Mouse (Mus musculus) kidney, adult 11 months (tissue): ENCODE data around the gene Ppard.

Experiments
- DNase-seq: peaks from one replicate; pipeline ENCODE4 v3.0.0; 2022

Gene Ppard

DNA sequence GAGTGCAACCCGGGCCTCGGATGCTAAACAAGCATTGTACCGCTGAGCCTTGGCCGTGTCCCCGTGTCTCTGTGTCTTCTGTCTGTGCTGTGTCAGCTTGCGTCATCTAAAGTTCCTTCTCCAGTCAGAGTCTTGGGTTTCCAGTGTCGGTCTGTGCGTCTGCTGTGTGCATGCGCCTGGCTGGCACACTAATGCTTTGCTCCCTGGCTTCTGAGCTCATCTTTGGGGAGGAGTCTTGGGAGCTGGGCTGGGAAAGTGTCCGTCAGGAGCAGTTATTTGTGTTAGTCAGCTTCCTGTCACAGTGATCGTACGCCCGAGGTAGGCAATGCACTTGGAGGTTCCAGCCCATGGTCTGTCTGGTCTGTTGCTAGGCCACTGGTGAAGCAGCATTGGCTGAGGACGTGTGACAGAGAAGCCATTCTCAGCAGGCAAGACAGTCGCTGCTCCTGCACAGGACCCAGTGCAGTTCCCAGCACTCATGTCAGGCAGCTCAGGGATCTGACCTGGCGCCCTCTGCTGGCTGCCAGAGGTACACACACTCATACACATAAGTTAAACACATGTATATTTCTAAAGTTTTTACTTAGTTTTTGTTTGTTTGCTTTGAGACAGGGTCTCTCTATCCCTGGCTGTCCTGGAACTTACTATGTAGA, 27.5 kb downstream of the Ppard start:
- DNase-seq: no peak

DNA sequence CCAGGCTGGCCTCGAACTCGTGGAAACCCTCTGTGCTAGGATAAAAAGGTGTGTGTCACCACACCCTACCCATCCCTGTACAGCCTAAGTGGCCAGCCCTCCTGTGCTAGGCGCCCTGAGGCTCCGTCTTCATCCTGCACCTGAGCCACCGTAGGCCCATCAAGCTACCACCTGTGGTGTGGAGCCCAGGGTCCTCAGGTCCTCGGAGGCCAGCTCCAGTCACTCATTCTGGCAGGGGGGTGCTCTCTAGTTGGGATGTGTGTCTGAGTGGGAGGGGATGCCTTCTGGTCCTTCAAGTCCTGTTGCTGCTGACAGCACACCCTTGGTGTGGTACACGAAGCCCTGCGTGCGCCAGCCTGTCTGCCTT, 28.0 kb downstream of the Ppard start:
- no peak for DNase-seq

DNA sequence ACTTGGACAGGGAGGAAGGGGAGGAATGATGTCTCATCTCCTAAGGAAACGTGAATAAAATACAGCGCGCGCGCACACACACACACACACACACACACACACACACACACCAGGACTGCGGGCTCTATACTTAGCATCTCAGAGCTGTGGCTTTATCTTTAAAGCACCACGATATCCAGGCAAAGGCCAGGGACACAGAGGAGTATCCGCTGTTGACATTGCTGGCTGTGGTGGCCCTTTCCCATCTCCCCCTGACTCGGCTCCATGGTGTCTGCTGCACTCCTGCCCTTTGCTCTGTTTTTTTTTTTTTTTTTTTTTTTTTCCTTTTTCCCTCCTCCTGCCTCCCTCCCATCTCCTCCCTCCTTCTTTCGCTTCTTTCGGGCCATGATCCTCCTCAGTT, 29.3 kb downstream of the Ppard start:
- DNase-seq: no peak

DNA sequence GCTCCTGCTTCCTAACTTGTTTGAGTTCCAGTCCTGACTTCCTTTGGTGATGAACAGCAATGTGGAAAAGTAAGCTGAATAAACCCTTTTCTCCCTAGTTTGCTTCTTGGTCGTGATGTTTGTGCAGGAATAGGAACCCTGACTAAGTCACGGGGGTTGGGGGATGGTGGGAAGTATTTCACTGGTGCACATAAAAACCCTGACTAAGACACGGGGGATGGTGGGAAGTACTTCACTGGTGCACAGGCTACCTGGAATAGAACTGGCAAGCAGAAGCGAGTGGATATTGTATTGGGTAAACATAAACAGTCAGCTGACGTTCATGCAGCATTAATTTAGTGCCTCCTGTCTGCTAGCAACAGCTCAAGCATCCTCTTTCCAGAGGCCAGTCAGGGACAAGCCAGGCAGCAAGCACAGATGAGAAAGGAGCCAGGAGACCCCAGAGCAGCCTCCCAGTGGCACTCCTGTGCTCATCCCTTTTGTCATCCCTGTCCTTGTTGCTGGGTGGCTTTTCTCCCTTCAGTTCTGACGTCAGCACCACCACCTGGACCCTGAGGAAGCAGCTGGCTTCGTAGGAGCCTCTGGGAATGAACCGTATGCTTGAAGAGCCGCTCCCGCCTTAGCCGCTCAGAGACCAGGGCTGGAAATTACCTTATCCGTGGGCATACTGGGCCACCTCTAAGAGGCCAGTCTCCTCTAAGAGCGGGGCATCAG, 30.8 kb downstream of the Ppard start:
- DNase-seq: no peak

DNA sequence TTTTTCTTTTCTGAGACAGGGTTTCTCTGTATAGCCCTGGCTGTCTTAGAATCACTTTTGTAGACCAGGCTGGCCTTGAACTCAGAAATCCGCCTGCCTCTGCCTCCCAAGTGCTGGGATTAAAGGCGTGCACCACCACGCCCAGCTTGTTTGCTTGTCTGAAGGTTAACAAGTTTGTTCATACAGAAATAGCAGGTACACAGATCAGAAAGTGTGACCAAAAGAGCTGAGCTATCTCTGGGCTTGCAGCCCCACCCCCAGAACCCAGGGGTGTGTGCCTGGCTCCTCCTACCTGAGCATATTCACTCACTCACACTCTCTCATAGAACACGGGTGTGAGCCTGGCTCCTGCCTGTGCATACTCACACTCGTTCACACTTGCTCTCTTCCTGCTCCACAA, 34.8 kb downstream of the Ppard start:
- no peak for DNase-seq

DNA sequence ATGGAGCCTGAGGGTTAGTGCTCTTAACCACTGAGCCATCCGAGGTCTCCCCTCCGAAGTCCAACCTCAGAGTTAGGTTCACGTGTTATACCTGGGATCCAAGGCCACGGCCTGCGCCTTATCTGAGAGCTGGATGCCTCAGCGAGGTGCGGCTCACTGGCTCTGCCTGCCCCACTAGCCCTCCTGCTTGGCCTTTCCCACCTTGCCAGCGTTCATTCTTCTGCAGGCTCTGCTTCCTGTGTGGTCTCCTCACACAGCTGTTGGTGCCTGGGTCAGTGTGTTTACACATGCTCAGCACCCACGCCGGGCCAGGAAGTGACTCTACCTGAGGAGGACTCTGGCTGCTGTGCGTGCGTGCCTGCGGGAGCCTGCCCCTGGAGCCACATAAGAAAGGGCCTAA, 37.7 kb downstream of the Ppard start:
- DNase-seq: no peak

DNA sequence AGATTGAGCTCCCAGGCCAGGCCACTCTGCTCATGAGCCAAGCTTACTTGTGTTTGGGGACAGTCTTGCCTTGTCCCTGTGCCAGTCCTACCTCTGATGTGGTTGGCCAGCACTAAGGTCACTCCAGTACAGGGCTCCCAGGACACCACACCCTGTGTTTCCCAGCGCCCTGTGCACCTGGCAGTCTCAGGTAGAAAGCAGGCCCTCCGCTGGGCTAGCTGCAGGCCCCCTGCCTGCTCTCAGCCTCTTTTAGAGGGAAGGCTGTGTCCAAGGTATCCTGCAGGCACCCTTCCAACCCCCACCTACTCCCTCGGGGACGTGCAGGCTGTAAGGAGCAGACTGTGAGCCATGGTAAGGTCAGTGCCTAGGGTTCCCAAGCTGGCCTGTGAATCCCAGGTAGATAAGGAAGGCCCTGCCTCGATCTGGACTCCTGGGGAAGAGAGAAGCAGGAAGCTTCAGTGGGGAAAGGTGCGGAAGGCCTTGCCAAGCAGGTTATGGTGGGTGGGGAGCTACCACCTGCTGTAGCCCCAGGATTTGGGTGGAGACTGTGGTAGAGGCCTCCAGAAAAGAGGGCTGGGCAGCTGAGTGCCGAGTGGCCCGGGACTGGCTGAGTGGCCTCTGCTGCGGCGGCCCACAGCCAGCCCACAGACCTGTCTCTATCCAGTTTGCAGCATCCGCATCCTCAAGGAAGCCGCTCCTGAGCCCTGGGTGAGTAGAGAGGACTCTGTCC, 39.2 kb downstream of the Ppard start:
- no peak for DNase-seq

DNA sequence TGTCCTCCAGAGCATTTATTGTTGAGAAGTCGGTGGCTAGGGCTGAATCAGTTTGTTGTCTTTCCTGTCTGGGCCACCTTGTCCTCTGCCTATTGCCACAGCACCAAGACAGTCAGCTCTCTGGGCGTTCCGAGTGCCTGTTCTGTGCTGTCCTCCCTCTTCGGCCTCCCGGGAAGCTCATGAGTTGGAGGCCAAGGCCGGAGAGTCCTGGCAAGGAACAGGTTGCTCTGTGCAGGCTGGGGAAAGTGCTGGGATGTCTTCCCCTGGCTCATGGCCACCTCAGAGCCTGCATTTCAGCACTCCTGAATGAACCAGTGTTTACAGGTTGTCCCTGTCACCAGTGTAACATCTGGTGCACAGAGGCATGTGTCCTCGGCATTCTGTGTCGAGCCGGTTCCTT, 39.8 kb downstream of the Ppard start:
- no peak for DNase-seq

DNA sequence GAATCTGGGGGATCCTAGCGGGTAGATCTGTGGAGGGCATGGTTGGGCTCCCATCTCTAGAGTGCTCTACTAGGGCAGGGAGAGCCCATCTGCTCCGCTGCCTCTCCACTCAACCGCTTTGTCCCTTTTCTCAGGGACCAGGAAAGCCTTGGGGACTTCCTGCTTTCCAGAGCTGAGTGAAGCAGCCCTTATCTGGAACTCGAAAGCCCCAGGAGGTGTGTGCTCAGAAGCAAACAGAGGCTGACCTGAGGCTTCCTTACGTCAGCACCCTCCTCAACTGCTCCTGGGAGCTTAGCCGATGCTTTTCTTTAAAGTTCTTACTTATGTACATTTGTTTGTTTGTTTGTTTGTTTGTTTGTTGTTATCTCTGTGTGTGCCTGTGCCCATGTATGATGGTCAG, 40.3 kb downstream of the Ppard start:
- no peak for DNase-seq

DNA sequence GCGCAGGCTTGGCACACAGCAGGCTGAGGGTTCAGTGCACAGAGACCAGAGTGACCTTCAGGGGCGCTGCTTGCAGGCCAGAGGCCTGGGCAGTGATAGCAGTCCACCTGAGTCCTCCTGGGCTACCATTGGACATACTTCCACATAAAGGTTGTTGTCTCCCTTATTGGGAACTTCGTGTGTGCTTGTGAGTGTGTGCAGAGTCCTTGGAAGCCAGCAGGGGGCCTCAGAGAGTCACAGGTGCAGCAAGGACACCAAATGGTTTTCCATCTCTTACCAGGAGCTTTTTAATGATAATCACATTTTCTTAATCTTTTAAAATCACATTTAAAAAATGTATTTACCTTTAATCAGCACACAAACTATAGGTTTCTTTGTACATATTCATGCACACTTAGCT, 42.2 kb downstream of the Ppard start:
- no peak for DNase-seq

DNA sequence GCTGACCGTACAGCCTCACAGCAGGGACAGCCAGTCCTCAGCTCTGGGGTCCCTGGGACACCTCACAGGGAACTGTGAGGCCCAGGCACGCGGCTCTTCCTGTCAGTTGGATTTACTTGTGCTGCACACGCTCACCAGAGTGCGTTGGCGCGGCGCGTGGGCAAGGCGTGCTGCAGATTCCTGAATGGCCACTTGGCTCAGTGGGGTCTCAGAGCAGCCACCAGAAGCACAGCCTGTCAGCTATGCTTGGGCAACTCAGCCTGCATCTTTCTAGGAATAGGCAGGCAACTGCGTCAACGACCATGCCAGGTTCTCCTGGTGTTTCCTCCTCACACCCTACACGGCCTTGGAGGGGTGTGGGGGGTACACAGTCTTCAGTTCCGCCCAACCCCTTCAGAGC, 44.7 kb downstream of the Ppard start:
- no peak for DNase-seq

DNA sequence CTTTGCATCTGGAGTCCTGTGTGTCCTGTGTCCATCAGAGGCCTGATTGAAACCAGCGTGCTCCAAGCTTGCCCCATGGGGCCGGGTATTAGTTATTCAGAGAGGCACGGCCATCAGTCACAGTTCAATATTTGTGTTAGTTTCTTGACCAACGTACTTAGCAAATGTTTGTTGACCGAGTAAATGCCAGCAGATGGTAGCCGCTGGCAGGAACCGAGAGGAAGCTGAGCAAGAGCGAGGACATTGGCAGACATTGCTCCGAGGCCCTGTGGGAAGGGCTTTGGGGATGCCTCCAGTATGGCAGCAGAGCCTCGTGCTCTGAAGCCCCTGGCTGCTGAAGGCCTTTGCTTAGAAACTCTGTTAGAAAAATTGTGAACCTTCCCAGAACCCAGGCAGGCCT, 45.2 kb downstream of the Ppard start:
- no peak for DNase-seq

DNA sequence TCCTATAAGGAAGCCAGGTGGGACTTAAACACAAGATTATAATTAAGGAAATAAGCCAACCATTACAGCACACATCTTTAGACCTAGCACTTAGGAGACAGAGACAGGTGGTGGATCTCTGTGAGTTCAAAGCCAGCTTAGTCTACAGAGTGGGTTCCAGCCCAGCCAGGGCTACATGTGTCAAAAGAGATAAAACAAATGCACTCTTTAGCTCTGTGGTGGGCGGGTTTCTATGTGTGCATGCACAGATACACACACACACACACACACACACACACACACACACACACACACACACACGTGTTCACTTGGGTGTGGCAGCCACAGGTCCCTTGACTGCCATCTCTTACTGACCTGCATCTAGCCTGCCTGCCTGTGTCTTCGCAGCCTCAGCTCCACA, 45.7 kb downstream of the Ppard start:
- no peak for DNase-seq

DNA sequence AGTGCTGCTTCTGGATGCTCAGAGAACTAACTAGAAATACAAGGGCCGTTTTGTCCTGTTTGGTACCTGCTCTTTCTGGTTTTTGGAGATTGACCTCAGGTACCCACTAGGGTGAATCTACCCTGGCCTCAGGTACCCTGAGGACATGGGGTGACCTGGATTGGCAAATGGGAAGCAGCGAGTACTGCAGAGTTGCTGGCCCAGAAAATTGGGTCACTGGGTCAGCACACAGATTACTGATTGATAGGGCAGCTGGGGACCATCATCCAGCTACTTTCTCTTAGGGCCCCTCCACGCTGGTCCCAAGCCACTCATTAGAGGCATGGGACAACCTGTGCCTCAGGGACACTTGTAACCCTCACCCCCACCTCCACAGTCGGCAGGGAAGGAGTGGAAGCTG, 46.7 kb downstream of the Ppard start:
- DNase-seq: peak; percentile 50

DNA sequence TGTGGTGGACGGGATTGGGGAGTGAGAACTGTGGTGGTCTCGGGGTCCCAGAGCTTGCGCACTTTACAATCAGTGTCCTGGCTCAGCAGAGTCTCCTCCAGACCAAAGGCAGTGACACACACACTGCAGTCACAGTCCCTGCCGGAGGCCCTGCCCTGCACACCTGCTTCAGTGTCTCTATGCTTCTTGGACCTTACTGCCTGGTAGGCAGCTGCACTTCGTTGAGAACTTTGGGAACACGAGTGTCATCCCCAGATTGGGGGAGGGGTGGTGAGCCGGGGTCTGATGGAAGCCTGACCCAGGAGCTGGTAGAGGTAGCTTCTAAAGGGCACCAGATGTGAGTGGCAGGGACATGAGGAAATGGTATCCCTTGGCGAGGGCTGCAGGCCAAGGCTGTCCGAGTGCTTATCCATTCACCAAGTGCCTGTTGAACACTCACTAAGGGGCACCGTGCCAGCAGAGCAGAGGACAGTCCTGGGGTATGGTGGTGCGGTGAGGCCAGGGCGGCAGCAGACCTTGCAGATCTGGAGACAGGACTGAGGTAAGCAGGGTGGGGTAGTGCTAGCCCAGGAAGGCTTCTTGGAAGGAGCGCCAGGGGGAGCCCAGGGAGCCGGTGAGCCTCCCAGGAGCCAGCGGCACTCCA, 47.4 kb downstream of the Ppard start:
- DNase-seq: peak; percentile 90

DNA sequence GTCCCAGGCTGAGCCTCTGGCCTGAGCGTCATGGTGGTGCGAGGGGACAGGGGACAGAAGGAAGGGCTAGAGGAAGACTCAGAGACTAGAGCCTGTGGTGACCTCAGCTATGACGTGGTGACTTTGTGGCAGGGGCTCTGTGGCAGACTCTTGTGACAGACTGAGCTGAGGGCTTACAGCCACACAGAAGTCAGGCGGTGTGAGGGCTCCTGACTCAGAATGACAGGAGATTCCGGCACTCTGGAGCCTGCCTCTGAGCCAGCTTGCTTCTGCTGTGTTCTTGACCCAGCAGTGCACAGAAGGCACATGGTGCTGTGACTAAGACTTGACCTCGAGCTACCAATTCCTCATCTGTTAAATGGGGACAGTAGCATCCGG, 47.9 kb downstream of the Ppard start:
- no peak for DNase-seq

DNA sequence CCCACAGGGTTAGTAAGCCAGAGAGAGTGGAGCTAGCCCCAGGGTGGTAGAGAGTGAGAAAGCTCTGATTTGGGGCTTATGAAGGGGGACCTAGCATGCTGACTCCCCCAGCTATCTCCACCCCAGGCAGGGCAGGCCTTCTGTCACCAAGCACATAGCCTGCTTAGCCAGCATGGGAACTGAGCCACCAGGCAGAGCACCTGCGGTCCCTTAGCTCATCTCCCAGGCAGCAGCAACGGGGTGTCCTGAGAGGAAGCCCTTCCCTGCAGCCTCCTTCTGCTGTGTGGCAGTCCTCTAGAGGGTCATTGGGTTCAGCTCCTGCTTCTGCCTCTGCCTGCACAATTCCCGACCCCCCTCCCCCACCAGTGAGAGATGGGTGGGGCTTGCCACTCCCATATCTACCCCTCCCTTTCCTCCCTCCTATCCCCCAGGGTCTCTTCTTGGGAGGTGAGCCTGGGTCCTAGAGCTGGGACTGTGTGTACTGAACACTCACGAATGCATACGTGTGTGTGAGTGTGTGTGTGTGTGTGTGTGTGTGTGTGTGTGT, 48.4 kb downstream of the Ppard start:
- DNase-seq: no peak

DNA sequence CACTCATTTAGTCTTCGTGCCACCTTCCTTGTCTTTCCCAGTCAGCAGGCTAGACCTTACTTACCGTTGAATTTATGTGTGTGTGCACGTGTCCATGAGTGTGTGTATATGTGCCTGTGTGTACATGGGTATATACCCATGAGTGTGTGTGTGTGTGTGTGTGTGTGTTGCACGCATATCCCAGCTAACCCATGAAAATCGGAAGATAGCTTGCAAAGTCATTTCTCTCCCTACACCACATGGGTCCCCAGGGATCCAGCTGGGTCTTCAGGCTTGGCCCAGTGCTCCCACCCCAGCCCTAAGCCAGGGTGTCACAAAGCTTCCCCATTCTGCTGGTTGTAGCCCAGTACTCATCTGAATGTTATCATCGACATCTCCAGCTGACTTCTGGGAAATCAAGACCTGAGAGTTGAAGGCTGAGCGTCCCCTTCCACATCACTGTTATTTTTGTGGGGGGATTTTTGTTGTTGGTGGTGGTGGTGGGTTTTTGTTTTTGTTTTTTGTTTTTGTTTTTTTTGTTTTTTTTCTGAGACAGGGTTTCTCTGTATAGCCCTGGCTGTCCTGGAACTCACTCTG, 49.5 kb downstream of the Ppard start:
- no peak for DNase-seq

DNA sequence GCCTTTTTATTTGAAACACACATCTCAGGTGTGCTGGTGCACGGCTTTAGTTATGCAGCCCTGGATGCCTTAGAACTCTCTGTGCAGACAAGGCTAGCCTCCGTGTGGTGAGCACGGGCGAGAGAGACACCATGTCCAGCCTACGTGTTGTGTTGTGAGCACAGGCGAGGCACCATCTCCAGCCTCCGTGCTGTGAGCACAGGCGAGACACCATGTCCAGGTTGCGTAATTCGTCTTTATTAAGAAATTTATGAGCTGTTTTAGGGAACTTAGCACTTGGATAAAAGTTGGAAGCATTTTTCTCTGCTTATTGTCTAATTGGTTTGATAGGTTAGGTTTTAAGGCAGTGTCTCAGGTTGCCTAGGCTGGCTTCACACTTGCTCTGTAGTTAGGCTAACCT, 50.7 kb downstream of the Ppard start:
- DNase-seq: no peak

DNA sequence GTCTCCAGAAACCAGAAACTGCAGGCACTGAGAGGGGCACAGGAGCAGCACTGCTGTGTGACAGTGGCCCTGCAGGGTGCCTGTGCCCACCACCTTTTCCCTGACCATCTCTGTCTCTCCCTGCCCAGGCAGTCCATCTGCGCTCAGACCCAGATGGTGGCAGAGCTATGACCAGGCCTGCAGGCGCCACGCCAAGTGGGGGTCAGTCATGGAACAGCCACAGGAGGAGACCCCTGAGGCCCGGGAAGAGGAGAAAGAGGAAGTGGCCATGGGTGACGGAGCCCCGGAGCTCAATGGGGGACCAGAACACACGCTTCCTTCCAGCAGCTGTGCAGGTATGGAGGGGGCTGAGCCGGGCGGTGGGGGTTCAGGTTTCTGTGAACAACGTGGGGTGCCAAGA, 53.6 kb downstream of the Ppard start:
- no peak for DNase-seq

DNA sequence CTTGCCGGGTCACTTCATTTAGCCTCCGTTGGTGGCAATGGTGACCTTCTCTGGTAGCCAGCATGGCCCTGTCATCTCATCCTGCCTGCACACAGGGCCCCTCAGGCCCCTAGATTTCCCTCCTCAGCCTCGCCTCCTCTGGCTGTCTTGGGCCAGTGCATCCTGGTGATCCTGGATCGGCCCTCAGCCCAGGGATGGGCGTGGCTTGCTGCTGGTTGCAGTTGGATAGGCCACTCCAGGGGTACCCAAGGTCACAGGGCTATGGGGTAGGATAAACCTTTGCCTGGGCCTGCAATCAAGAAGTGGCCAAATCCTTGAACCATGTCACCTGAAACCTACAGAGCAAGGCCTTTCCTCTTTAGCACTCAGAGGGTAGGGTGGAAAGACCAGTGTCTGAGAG, 54.5 kb downstream of the Ppard start:
- peak; percentile 49 for DNase-seq

DNA sequence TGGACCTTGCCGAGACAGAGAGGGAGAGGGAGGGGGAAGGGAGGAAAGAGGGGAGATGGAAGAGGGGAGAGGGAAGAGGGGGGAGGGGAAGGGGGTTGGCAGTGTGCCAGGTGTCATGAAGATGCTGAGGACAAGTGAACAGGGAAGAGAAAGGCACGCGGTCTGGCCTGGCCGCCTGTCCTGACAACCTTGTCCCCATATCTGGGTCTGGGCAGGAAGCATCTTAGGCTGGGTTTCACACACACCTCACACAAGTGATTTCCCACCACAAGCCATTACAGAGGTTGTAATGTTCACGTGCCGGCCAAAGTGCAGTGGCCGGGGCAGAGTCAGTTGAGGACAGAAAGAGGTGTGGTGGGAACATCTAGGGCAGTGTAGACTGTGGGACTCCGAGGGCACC, 55.1 kb downstream of the Ppard start:
- peak; percentile 67 for DNase-seq

DNA sequence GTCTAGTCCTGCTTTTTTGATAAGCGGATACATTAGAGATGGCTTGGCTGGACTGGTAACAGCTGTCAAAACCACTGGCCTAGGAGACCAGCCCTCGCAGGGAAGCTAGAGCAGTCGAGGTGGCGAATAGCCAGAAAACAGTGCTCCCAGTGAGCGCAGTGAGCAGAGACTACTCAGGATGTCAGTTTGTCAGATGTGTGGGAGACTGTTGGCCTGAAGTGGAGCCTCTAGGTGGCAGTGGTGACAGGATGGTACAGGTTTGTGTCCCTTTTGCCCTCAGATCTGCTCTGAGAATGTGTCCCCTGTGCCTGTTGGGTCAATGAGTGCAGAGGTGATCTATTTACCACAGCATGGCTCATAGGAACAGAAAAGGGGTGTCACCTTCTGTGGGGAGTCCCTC, 55.5 kb downstream of the Ppard start:
- no peak for DNase-seq
